Mouse (Mus musculus): ENCODE results near the gene Med31. TPM values are rescaled to one million over a fixed set of nuclear protein-coding genes. Genes with fewer than 3 reads are reported as not detected.

Gene Med31
- total RNA-seq (2015) (15.2 and 16.9 TPM in 2 replicates), total RNA-seq (2017) (12.9 and 16.7 TPM in 2 replicates)

GRCm38 (mm10) chr11:72215410-72215797 is at the start of gene Med31:
Gene Med31, minus strand, starts transcription at chr11:72215592.
- peak; percentile 68 for ATAC-seq (replicated peaks; ENCODE audit: poor library complexity)

- no peak for ATAC-seq (replicated peaks; ENCODE audit: poor library complexity)
These were observed 41.0 kb upstream of the Med31 start for GRCm38 (mm10) chr11:72256441-72256840.

GRCm38 (mm10) chr11:72255629-72256028 is 40.2 kb upstream of the Med31 start:
- ATAC-seq (replicated peaks; ENCODE audit: poor library complexity), result no peak

GRCm38 (mm10) chr11:72245196-72245753 is 29.9 kb upstream of the Med31 start:
- no peak for ATAC-seq (replicated peaks; ENCODE audit: poor library complexity)

GRCm38 (mm10) chr11:72240062-72240860 is 24.9 kb upstream of the Med31 start:
- no peak for ATAC-seq (replicated peaks; ENCODE audit: poor library complexity)

- peak; percentile 50 for ATAC-seq (replicated peaks; ENCODE audit: poor library complexity)
These were observed 18.6 kb upstream of the Med31 start for GRCm38 (mm10) chr11:72234013-72234412.

- ATAC-seq (replicated peaks; ENCODE audit: poor library complexity), result no peak
These were observed 17.6 kb upstream of the Med31 start for GRCm38 (mm10) chr11:72232991-72233390.

GRCm38 (mm10) chr11:72232068-72232467 is 16.7 kb upstream of the Med31 start:
- ATAC-seq (replicated peaks; ENCODE audit: poor library complexity), result no peak

- ATAC-seq (replicated peaks; ENCODE audit: poor library complexity), result no peak
These were observed 13.1 kb upstream of the Med31 start for GRCm38 (mm10) chr11:72228513-72228912.

GRCm38 (mm10) chr11:72226901-72227300 is 11.5 kb upstream of the Med31 start:
- ATAC-seq (replicated peaks; ENCODE audit: poor library complexity), result no peak

GRCm38 (mm10) chr11:72226020-72226791 is 10.8 kb upstream of the Med31 start:
- ATAC-seq (replicated peaks; ENCODE audit: poor library complexity), result no peak

- ATAC-seq (replicated peaks; ENCODE audit: poor library complexity), result peak; percentile 95
These were observed 9.5 kb upstream of the Med31 start for GRCm38 (mm10) chr11:72224865-72225264.

- no peak for ATAC-seq (replicated peaks; ENCODE audit: poor library complexity)
These were observed 8.0 kb upstream of the Med31 start for GRCm38 (mm10) chr11:72223414-72223813.

GRCm38 (mm10) chr11:72221278-72221677 is 5.9 kb upstream of the Med31 start:
- peak; percentile 87 for ATAC-seq (replicated peaks; ENCODE audit: poor library complexity)

- ATAC-seq (replicated peaks; ENCODE audit: poor library complexity), result no peak
These were observed 1.7 kb upstream of the Med31 start for GRCm38 (mm10) chr11:72217116-72217515.

- peak; percentile 92 for ATAC-seq (replicated peaks; ENCODE audit: poor library complexity)
These were observed 592 bp downstream of the Med31 start for GRCm38 (mm10) chr11:72214591-72215409.

GRCm38 (mm10) chr11:72207834-72208377 is 7.5 kb downstream of the Med31 start:
- no peak for ATAC-seq (replicated peaks; ENCODE audit: poor library complexity)

GRCm38 (mm10) chr11:72207204-72207833 is 8.1 kb downstream of the Med31 start, which contains the start of the genes 4933427D14Rik and Txndc17:
Gene 4933427D14Rik, minus strand, starts transcription at chr11:72207459.
Gene Txndc17, plus strand, starts transcription at chr11:72207547.
- peak; percentile 91 for ATAC-seq (replicated peaks; ENCODE audit: poor library complexity)

- peak; percentile 45 for ATAC-seq (replicated peaks; ENCODE audit: poor library complexity)
These were observed 8.8 kb downstream of the Med31 start, which contains the start of gene Gm43951 for GRCm38 (mm10) chr11:72206341-72207203. Gene Gm43951, minus strand, starts transcription at chr11:72206840.

Data from megakaryocyte progenitor cell, adult 5-6 weeks (primary cell).